Mouse (Mus musculus) liver, embryonic 14.5 days (tissue): ENCODE results near the gene Defb7.

Source experiments
- CTCF ChIP-seq: IDR thresholded peaks from 2 replicates; pipeline ENCODE4 v1.5.1; 2016; ENCODE audit warnings: antibody characterized with exemption, low read depth, control low read depth
- EP300 ChIP-seq: IDR thresholded peaks from 2 replicates; pipeline ENCODE4 v1.6.1; 2016; ENCODE audit warnings: antibody characterized with exemption, low read depth

- TF ChIP-seq CTCF (no peak), EP300 (no peak)
These were observed 33.5 kb upstream of the Defb7 start for GRCm38 (mm10) chr8:19461355-19461754.
